Mouse (Mus musculus) left cerebral cortex, adult 6 months (tissue): ENCODE data around the gene Pid1. TPM values are rescaled to one million over a fixed set of nuclear protein-coding genes. Genes with fewer than 3 reads are reported as not detected.

Source experiments
- long read RNA-seq, 2 experiments: library from polyadenylated mRNA; unstranded; transcript quantifications; one replicate each; pipeline ENCODE4 v2.0.0; 2019 to 2020
- polyA plus RNA-seq: library from polyadenylated mRNA; unstranded; fragments of <200 nt; fragmentation: Nextera tagmentation; gene quantifications from 2 replicates; pipeline ENCODE4 v1.2.3, GENCODE M21; 2021

The Pid1 gene
- polyA plus RNA-seq, result 31.1 and 42.3 TPM in 2 replicates
- long read RNA-seq, experiment 1, transcript Pid1-208 (1 exons, 1,431 nt), result minor isoform, 12 of 310 reads
- long read RNA-seq, experiment 1, transcript Pid1-201 (3 exons, 2,664 nt), result major isoform, 266 of 310 reads
- long read RNA-seq, experiment 1, partial matches to known transcripts, result 14 of 310 reads
- long read RNA-seq, experiment 1, other reads (novel, unspliced or antisense), result 16 of 310 reads
- long read RNA-seq, experiment 2, transcript Pid1-201 (3 exons, 2,664 nt), result major isoform, 35 of 46 reads
- long read RNA-seq, experiment 2, partial matches to known transcripts, result 0 of 46 reads
- long read RNA-seq, experiment 2, other reads (novel, unspliced or antisense), result 9 of 46 reads

DNA sequence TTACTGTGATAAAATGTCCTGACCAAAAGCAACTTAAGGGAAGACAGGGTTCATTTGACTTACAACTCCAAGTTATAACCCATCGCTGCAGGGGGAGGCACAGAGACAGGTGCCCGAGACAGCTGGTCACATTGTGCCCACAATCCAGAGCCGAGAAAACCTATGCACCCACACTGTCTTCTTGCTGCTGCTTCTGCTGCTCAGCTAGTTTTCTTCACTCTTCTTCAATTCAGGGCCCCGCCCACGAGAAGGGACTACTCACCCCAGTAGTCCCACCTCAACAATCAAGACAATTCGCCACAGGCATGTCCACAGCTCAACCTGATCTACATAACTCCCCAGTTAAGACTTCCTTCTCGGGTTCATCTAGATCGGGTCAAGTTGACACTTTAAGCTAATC lies at the start of gene Pid1:
Gene Pid1 (minus strand): TSS at position 214 of the 400 bp plus-strand sequence.

